Mouse (Mus musculus) splenic B cell, adult 2 months (primary cell): ENCODE results near the gene Zfp672.
A peak's percentile ranks its signal among the peaks of the same experiment; 100 is the strongest.
"Not testable (repeated sequence)": the region's sequence is repeated elsewhere in the genome, so short reads cannot be mapped to it uniquely, and the experiment has no call there.

Source experiments
- DNase-seq: peaks from one replicate; pipeline ENCODE4 v3.0.0-alpha.2; 2011; ENCODE audit warnings: low read depth, low spot score
- H3K27me3 ChIP-seq: 2 replicates; pipeline ENCODE4 v1.6.1; 2012; ENCODE audit warnings: mild to moderate bottlenecking, low read length, moderate library complexity, mixed read lengths; ENCODE audit not compliant: control insufficient read depth, poor library complexity, insufficient read depth, severe bottlenecking
- H3K36me3 ChIP-seq: 2 replicates; pipeline ENCODE4 v1.6.1; 2012; ENCODE audit warnings: mild to moderate bottlenecking, low read length, moderate library complexity, mixed read lengths; ENCODE audit not compliant: control insufficient read depth, poor library complexity, insufficient read depth, severe bottlenecking

Zfp672 gene

DNA sequence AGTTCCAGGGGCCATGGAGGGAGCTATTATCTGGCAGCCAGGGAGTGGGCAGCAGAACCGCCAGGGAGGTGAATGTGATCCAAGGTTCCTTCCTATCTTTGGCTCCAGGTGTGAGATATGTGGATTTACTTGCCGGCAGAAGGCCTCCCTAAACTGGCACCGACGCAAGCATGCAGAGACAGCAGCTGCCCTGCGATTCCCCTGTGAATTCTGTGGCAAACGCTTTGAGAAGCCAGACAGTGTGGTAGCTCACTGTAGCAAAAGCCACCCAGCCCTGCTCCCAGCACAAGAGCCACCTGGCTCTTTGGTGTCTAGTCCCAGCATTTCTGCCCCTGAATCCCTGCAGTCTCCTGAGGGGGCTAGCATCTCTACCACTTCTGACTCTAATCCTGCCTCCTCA lies 16.1 kb downstream of the Zfp672 start:
- no peak for DNase-seq
- no peaks in the 10 kb centered on the region for H3K27me3 ChIP-seq
- H3K36me3 ChIP-seq, result no peaks in the 10 kb centered on the region; the same call in 1 of the 2 replicates

DNA sequence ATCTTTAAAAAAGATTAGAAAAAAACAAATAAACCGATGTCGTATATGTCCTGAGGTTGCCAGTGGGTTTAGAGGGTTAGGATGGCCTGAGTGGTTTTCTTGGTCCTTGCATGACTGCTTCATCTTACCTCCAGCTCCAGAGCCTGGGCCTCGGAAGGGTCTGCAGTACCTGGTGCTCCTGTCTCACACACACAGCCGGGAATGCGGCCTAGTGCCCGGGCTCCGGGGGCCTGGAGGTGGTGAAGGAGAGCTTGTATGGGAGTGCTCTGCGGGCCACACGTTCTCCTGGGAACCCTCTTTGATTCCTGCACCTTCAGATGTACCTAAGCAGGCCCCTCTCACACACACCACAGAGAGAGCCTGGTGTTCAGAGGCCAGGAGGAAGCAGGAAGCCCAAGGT lies 21.5 kb downstream of the Zfp672 start:
- no peak for DNase-seq
- Histone ChIP-seq H3K27me3 (no peaks in the 10 kb centered on the region), H3K36me3 (no peaks in the 10 kb centered on the region; the same call in 1 of the 2 replicates)

DNA sequence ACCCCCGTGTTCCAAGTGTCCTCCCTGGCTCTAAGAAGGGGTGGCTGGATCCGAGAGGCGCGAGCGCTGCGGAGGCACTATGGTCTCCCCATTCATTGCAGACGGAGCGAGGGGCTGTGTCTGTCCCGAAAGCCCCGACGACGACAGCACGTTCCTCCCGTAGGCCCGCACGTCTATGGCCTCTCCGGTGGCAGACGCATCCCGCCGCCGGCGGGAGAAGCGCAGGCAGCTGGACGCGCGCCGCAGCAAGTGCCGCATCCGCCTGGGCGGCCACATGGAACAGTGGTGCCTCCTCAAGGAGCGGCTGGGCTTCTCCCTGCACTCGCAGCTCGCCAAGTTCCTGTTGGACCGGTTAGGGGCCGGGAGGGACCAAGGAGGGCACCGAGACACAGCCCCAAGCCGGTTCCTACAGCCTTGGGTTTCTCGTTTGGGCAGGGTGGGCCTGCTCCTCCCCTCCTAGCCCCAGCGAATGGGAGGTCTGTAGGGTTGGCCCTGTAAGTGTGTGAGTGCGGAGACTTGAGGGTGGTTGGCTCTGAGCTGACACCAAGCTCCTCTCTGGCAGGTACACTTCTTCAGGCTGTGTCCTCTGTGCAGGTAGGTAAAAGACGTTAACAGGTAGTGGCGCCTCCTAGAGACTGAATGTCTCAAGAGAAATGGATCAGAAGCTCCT lies 22.6 kb downstream of the Zfp672 start:
- Histone ChIP-seq H3K36me3 (no peaks in the 10 kb centered on the region; the same call in 1 of the 2 replicates), H3K27me3 (no peaks in the 10 kb centered on the region)
- DNase-seq, result peak; percentile 65

GRCm38 (mm10) chr11:58306860-58307308 lies 23.3 kb downstream of the Zfp672 start, which contains the start of gene Zfp692:
TSS of gene Zfp692 (plus strand) at chr11:58307069.
- DNase-seq, result peak; percentile 91
- no peaks in the 10 kb centered on the region for H3K27me3 ChIP-seq
- H3K36me3 ChIP-seq, result no peaks in the 10 kb centered on the region; the same call in 1 of the 2 replicates

DNA sequence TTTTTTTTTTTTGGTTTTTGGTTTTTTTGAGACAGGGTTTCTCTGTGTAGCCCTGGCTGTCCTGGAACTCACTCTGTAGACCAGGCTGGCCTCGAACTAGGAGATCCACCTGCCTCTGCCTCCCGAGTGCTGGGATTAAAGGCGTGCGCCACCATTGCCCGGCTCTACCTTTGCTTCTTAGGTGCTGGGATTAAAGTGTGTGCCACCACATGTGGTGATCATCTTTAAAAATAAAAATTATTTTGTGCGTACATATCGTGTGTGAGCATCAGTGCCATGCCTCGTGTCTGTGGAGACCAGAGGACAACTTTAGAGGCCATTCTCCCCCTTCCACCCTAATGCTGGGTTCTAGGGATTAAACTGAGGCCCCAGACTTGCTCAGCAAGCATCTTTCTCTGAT lies 24.8 kb downstream of the Zfp672 start:
- not testable (repeated sequence) for H3K36me3 ChIP-seq, DNase-seq

GRCm38 (mm10) chr11:58303594-58303993 lies 26.5 kb downstream of the Zfp672 start:
- Histone ChIP-seq H3K27me3 (no peaks in the 10 kb centered on the region), H3K36me3 (no peaks in the 10 kb centered on the region)
- DNase-seq, result no peak

More for the DNA sequence above, 24.8 kb downstream of the Zfp672 start:
- H3K27me3 ChIP-seq, result not testable (repeated sequence)

- H3K27me3 ChIP-seq, result no peaks in the 10 kb centered on the region
- no peak for DNase-seq
- no peaks in the 10 kb centered on the region for H3K36me3 ChIP-seq
These were observed 27.2 kb downstream of the Zfp672 start for GRCm38 (mm10) chr11:58302774-58303445.

GRCm38 (mm10) chr11:58301837-58302754 lies 28.0 kb downstream of the Zfp672 start:
- Histone ChIP-seq H3K27me3 (no peaks in the 10 kb centered on the region), H3K36me3 (no peaks in the 10 kb centered on the region)
- peak; percentile 96 for DNase-seq

DNA sequence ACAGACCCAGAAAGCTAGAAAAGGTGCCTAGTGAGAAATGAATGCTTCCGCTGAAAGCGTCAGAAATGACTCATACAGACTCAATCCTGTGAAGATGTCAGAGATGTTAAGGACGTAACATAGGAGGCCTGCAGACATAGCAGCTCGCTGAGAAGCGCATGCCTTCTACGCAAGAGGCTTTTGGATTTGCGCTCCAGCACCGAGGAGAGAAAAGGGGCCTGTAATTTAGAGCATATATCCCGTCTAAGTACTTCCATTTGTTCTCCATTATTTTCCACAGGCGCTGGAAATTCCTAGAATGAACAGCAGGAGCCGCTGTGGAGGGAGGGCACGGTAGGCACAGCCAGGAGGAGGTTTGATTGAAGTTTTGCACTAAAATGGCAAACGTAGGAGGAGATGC lies 29.1 kb downstream of the Zfp672 start:
- H3K36me3 ChIP-seq, result no peaks in the 10 kb centered on the region
- peak; percentile 65 for DNase-seq
- no peaks in the 10 kb centered on the region for H3K27me3 ChIP-seq

GRCm38 (mm10) chr11:58297396-58297795 lies 32.7 kb downstream of the Zfp672 start:
- Histone ChIP-seq H3K27me3 (no peaks in the 10 kb centered on the region), H3K36me3 (no peaks in the 10 kb centered on the region)
- DNase-seq, result no peak

GRCm38 (mm10) chr11:58292791-58293190 lies 37.3 kb downstream of the Zfp672 start:
- DNase-seq, result no peak
- Histone ChIP-seq H3K36me3 (no peaks in the 10 kb centered on the region), H3K27me3 (no peaks in the 10 kb centered on the region)

- DNase-seq, result no peak
- H3K27me3 ChIP-seq, result no peaks in the 10 kb centered on the region
- no peaks in the 10 kb centered on the region for H3K36me3 ChIP-seq
These were observed 39.3 kb downstream of the Zfp672 start for GRCm38 (mm10) chr11:58290812-58291211.

- no peaks in the 10 kb centered on the region for H3K36me3 ChIP-seq
- no peak for DNase-seq
- no peaks in the 10 kb centered on the region for H3K27me3 ChIP-seq
These were observed 40.0 kb downstream of the Zfp672 start for GRCm38 (mm10) chr11:58289992-58290682.

DNA sequence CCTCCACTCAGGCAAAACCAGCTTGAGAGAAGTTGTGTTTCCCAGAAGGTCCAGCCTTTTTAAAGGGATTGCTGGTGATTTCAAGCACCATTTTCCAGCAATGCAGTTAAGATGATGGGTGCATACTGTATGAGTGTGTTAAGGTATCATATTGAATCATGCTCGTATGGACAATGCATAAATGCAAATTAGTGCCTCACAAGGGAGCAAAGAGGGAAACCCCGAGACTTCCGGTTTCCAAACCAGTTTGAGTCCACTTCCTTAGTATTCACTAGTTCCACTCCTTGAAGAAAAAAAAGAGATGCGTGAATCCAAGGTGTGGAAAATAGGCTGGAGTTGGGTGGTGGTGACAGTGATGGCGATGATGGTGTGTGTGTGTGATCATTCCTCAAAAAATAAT lies 47.6 kb downstream of the Zfp672 start:
- H3K36me3 ChIP-seq, result no peaks in the 10 kb centered on the region
- DNase-seq, result no peak
- H3K27me3 ChIP-seq, result no peaks in the 10 kb centered on the region
